Mouse (Mus musculus) kidney, postnatal 0 days (tissue): ENCODE measurements around the gene Rars. TPM values are rescaled to one million over a fixed set of nuclear protein-coding genes. Genes with fewer than 3 reads are reported as not detected.
A peak's percentile ranks its signal among the peaks of the same experiment; 100 is the strongest.
"Not testable (repeated sequence)": the region's sequence is repeated elsewhere in the genome, so short reads cannot be mapped to it uniquely, and the experiment has no call there.

ENCODE experiments used
- ATAC-seq: fragments of 200-750 bp; cut with Nextera tagmentation; replicated peaks from 2 replicates; pipeline ENCODE4 v1.8.0; 2017; ENCODE audit warnings: low read depth, moderate number of reproducible peaks, moderate TSS enrichment, moderate library complexity; ENCODE audit not compliant: low FRiP score
- DNase-seq: peaks from one replicate; pipeline ENCODE4 v3.0.0-alpha.2; 2016; ENCODE audit warnings: low spot score
- H3K27ac ChIP-seq: fragments of 300-500 bp; sonication (generic); 2 replicates; pipeline ENCODE4 v1.5.1; 2014; ENCODE audit warnings: mild to moderate bottlenecking
- H3K27me3 ChIP-seq: fragments of 300-500 bp; sonication (generic); 2 replicates; pipeline ENCODE4 v1.6.1; 2014; ENCODE audit warnings: low read length, mixed read lengths; ENCODE audit not compliant: insufficient read depth
- H3K36me3 ChIP-seq: fragments of 300-500 bp; sonication (generic); 2 replicates; pipeline ENCODE4 v1.6.1; 2014; ENCODE audit warnings: low read length, mixed read lengths; ENCODE audit not compliant: insufficient read depth
- H3K4me1 ChIP-seq: fragments of 300-500 bp; sonication (generic); replicated peaks from 2 replicates; pipeline ENCODE4 v1.6.1; 2014; ENCODE audit warnings: antibody characterized with exemption, low read length, mixed read lengths; ENCODE audit not compliant: insufficient read depth
- H3K4me2 ChIP-seq: fragments of 300-500 bp; sonication (generic); 2 replicates; pipeline ENCODE4 v1.6.1; 2014; ENCODE audit warnings: mild to moderate bottlenecking, low read length, moderate library complexity, mixed read lengths
- H3K4me3 ChIP-seq: fragments of 300-500 bp; sonication (generic); replicated peaks from 2 replicates; pipeline ENCODE4 v1.5.1; 2014; ENCODE audit warnings: low read depth, low read length
- H3K9ac ChIP-seq: fragments of 300-500 bp; sonication (generic); 2 replicates; pipeline ENCODE4 v1.6.1; 2014; ENCODE audit warnings: low read depth, low read length
- H3K9me3 ChIP-seq: fragments of 300-500 bp; sonication (generic); replicated peaks from 2 replicates; pipeline ENCODE4 v1.6.1; 2016; ENCODE audit warnings: low read length, inconsistent platforms, mixed read lengths
- CTCF ChIP-seq: IDR thresholded peaks from 2 replicates; pipeline ENCODE4 v1.5.1; 2016; ENCODE audit warnings: antibody characterized with exemption, low read depth, mild to moderate bottlenecking, moderate library complexity
- WGBS: fragments of 180-500 bp; shearing (Covaris S2); extraction: QIAGEN DNeasy Blood & Tissue Kit; methylation state at CpG from one replicate; pipeline ENCODE4 v1.1.7; 2014; 5-methylcytosine and 5-hydroxymethylcytosine counted together
- polyA plus RNA-seq: library from polyadenylated mRNA; unstranded; fragments of >200 nt; fragmentation: Nextera tagmentation; extraction: Ambion mirVana; gene quantifications from 2 replicates; pipeline ENCODE4 v1.2.1, GENCODE M21; 2015

The Rars gene
- polyA plus RNA-seq, 1 experiment from 2014 or later, result 67.9 TPM

GRCm38 (mm10) chr11:35816316-35816715 is 18.0 kb downstream of the Rars start:
- DNase-seq, result no peak
- H3K4me1 ChIP-seq, result no peaks in the 10 kb centered on the region
- 87% methylated on average over 12 of the region's 12 CpGs for WGBS
- H3K36me3 ChIP-seq, result peaks cover 78% of the 10 kb centered on the region
- H3K4me3 ChIP-seq, result no peak overlapping the region
- no peak for TF ChIP-seq CTCF
- H3K4me2 ChIP-seq, result no peak overlapping the region
- no peak overlapping the region for H3K27ac ChIP-seq
- no peaks in the 10 kb centered on the region for H3K9me3 ChIP-seq
- H3K9ac ChIP-seq, result no peak overlapping the region
- no peaks in the 10 kb centered on the region for H3K27me3 ChIP-seq
- no peak for ATAC-seq

DNA sequence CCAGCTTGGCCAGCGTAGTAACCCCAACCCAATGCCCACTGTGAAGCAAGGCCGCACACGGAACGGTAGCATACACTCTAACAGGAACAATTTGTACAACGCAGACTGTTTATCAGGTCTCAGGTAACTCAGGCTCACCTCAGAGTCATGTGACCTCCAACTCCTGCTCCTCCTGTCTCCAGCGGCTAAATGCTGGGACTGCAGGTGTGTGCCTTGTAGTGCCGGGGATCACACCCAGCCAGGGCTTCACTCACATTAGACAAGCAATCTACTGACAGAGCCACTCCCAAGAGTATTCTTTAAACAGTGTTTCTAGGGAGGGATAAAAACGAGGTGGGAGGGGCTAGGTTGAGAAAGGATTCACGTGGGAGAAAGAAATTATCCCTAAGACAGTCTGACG is 22.8 kb downstream of the Rars start:
- no peak overlapping the region for H3K9ac ChIP-seq
- WGBS, result 81% methylated on average over 10 of the region's 10 CpGs
- H3K4me2 ChIP-seq, result no peak overlapping the region
- H3K4me3 ChIP-seq, result no peak overlapping the region
- peaks cover 74% of the 10 kb centered on the region for H3K36me3 ChIP-seq
- H3K4me1 ChIP-seq, result no peaks in the 10 kb centered on the region
- H3K27ac ChIP-seq, result no peak overlapping the region
- DNase-seq (no peak), ATAC-seq (no peak)
- TF ChIP-seq CTCF, result no peak
- H3K9me3 ChIP-seq, result no peaks in the 10 kb centered on the region
- H3K27me3 ChIP-seq, result no peaks in the 10 kb centered on the region

DNA sequence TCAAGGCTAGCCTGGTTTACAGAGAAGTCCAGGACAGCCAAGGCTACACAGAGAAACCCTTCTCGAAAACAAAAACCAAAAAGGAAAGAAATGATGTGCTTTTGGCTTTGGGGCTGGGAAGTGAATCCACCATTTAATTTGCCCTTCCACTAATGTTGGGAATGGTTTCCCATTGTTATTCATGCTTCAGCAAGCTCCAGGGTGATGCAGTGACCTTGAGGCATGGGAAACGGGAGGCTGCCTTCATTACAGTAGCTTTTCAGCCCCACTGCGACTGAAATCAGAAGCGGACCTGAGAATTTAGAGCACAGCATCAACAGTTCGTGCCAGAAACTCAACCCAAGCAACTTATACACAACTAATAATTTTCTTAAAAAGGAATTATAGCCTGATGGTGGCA is 33.0 kb downstream of the Rars start:
- no peak for DNase-seq
- no peaks in the 10 kb centered on the region for H3K9me3 ChIP-seq
- H3K4me3 ChIP-seq, result no peak overlapping the region
- H3K9ac ChIP-seq, result no peak overlapping the region
- ATAC-seq, result no peak
- H3K4me1 ChIP-seq, result peaks cover 9% of the 10 kb centered on the region; the same call in 1 of the 2 replicates
- no peak overlapping the region for H3K27ac ChIP-seq
- 0 out of 2 replicates have a peak, but pooled peaks cover 3% of the 10 kb centered on the region for H3K36me3 ChIP-seq
- H3K4me2 ChIP-seq, result no peak overlapping the region
- WGBS, result 74% methylated on average over 5 of the region's 5 CpGs
- TF ChIP-seq CTCF, result no peak
- H3K27me3 ChIP-seq, result peaks cover 20% of the 10 kb centered on the region

- H3K9me3 ChIP-seq, result no peaks in the 10 kb centered on the region
- H3K9ac ChIP-seq, result no peak within 1 kb of the TSS
- ATAC-seq (no peak), DNase-seq (peak; percentile 90)
- H3K36me3 ChIP-seq, result no peaks in the 10 kb centered on the region
- H3K4me2 ChIP-seq, result peak within 1 kb of the TSS; percentile 46
- no peak within 1 kb of the TSS for H3K27ac ChIP-seq
- peaks cover 9% of the 10 kb centered on the region; the same call in 1 of the 2 replicates for H3K4me1 ChIP-seq
- no peak for TF ChIP-seq CTCF
- peak within 1 kb of the TSS; percentile 26; the same call in 1 of the 2 replicates for H3K4me3 ChIP-seq
- H3K27me3 ChIP-seq, result peaks cover 25% of the 10 kb centered on the region
- WGBS, result 16% methylated on average over 11 of the region's 11 CpGs
Measured at GRCm38 (mm10) chr11:35798874-35799273, 35.4 kb downstream of the Rars start, which contains the start of gene Fbll1. Fbll1 (minus strand) TSS chr11:35798884.

GRCm38 (mm10) chr11:35798495-35798820 is 35.8 kb downstream of the Rars start:
- no peaks in the 10 kb centered on the region for H3K36me3 ChIP-seq
- no peak for TF ChIP-seq CTCF
- peak overlapping the region; percentile 26; the same call in 1 of the 2 replicates for H3K4me3 ChIP-seq
- WGBS, result 4% methylated on average over 23 of the region's 23 CpGs
- ATAC-seq, result no peak
- peaks cover 9% of the 10 kb centered on the region; the same call in 1 of the 2 replicates for H3K4me1 ChIP-seq
- no peak overlapping the region for H3K9ac ChIP-seq
- peak overlapping the region; percentile 46 for H3K4me2 ChIP-seq
- H3K9me3 ChIP-seq, result no peaks in the 10 kb centered on the region
- H3K27me3 ChIP-seq, result peaks cover 25% of the 10 kb centered on the region
- H3K27ac ChIP-seq, result no peak overlapping the region
- DNase-seq, result peak; percentile 5

GRCm38 (mm10) chr11:35797751-35798494 is 36.4 kb downstream of the Rars start:
- Histone ChIP-seq H3K9ac (no peak overlapping the region), H3K9me3 (no peaks in the 10 kb centered on the region), H3K27me3 (peaks cover 25% of the 10 kb centered on the region), H3K27ac (no peak overlapping the region), H3K36me3 (no peaks in the 10 kb centered on the region), H3K4me2 (peak overlapping the region; percentile 46), H3K4me1 (peaks cover 9% of the 10 kb centered on the region; the same call in 1 of the 2 replicates), H3K4me3 (peak overlapping the region; percentile 26; the same call in 1 of the 2 replicates)
- ATAC-seq (no peak; the same call in 1 of the 2 replicates), DNase-seq (no peak)
- WGBS, result 4% methylated on average over 85 of the region's 86 CpGs
- TF ChIP-seq CTCF, result no peak

GRCm38 (mm10) chr11:35792800-35793199 is 41.5 kb downstream of the Rars start:
- not testable (repeated sequence) for H3K27ac ChIP-seq, H3K36me3 ChIP-seq, ATAC-seq, H3K9ac ChIP-seq, H3K4me2 ChIP-seq, H3K9me3 ChIP-seq, H3K4me3 ChIP-seq, DNase-seq, H3K4me1 ChIP-seq
- H3K27me3 ChIP-seq, result peaks cover 15% of the 10 kb centered on the region
- 74% methylated on average over 5 of the region's 5 CpGs for WGBS
